In the genomic region with DNA sequence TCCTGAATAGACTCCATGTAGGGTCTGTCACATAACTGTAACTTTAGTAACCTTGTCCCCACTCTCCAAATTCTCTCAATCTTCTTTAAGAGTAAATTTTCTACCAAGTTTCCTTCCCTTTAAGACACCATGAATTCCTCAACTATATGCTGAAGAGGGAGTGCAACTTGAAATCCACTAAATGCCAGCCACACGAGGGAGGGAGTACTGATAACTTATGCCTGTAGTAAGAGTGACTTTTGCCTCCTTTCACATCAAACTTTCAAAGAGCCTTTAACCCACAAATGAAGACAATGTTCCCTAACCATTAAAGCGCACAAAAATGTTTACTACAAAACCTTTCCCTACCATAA, we compare ENCODE assay signal across 8 mouse cellular contexts. TPM values are rescaled to one million over a fixed set of nuclear protein-coding genes. Genes with fewer than 3 reads are reported as not detected.
A peak's percentile ranks its signal among the peaks of the same experiment; 100 is the strongest.
DNase-seq lines count a peak whose midpoint lies in the region; ATAC-seq and TF ChIP-seq lines count a peak whose summit lies in the region.

No protein-coding gene starts in this region.

- H3K27ac ChIP-seq in kidney, postnatal 0 days, result no peak overlapping the region
- H3K27ac ChIP-seq in embryonic facial prominence, embryonic 12.5 days, result no peak overlapping the region
- no peak overlapping the region for H3K27ac ChIP-seq in hindbrain, embryonic 14.5 days
- no peak overlapping the region for H3K27ac ChIP-seq in midbrain, embryonic 14.5 days (replicated peaks; ENCODE audit: low read depth, low read length)

- TF ChIP-seq CTCF in kidney, postnatal 0 days (IDR thresholded peaks at IDR 0.05; ENCODE audit: low read depth), result no peak

- H3K9ac ChIP-seq in kidney, postnatal 0 days (ENCODE audit: low read depth, low read length), result peak overlapping the region; percentile 67; the same call in 1 of the 2 replicates
- H3K9ac ChIP-seq in embryonic facial prominence, embryonic 12.5 days, result 0 out of 2 replicates have a peak overlapping the region, but pooled peaks have one; percentile 68
- peak overlapping the region; percentile 65 for H3K9ac ChIP-seq in hindbrain, embryonic 14.5 days
- no peak overlapping the region for H3K9ac ChIP-seq in midbrain, embryonic 14.5 days (replicated peaks; ENCODE audit: low read length)

- no peak for ATAC-seq in kidney, postnatal 0 days (replicated peaks; ENCODE audit: low FRiP score, low read depth)
- ATAC-seq in embryonic facial prominence, embryonic 12.5 days (ENCODE audit: insufficient number of reproducible peaks, insufficient read depth, low FRiP score, low TSS enrichment), result no peak
- ATAC-seq in hindbrain, embryonic 14.5 days (ENCODE audit: low FRiP score), result no peak
- no peak for ATAC-seq in midbrain, embryonic 14.5 days (ENCODE audit: low FRiP score, low TSS enrichment)

- no peaks in the 10 kb centered on the region for H3K4me1 ChIP-seq in kidney, postnatal 0 days (replicated peaks; ENCODE audit: insufficient read depth, low read length)
- no peaks in the 10 kb centered on the region for H3K4me1 ChIP-seq in embryonic facial prominence, embryonic 12.5 days
- peaks cover 5% of the 10 kb centered on the region; the same call in 1 of the 2 replicates for H3K4me1 ChIP-seq in hindbrain, embryonic 14.5 days (replicated peaks; ENCODE audit: control insufficient read depth, insufficient read depth, low read length)
- H3K4me1 ChIP-seq in midbrain, embryonic 14.5 days (ENCODE audit: control insufficient read depth, insufficient read depth, low read length), result 0 out of 2 replicates have a peak, but pooled peaks cover 3% of the 10 kb centered on the region

- no peaks in the 10 kb centered on the region for H3K36me3 ChIP-seq in kidney, postnatal 0 days (ENCODE audit: insufficient read depth, low read length)
- H3K36me3 ChIP-seq in embryonic facial prominence, embryonic 12.5 days, result no peaks in the 10 kb centered on the region
- no peaks in the 10 kb centered on the region for H3K36me3 ChIP-seq in hindbrain, embryonic 14.5 days (replicated peaks; ENCODE audit: control insufficient read depth, insufficient read depth)
- H3K36me3 ChIP-seq in midbrain, embryonic 14.5 days (ENCODE audit: control insufficient read depth, insufficient read depth, low read length), result no peaks in the 10 kb centered on the region

- H3K4me3 ChIP-seq in kidney, postnatal 0 days (replicated peaks; ENCODE audit: low read depth, low read length), result peak overlapping the region; percentile 47
- peak overlapping the region; percentile 55 for H3K4me3 ChIP-seq in embryonic facial prominence, embryonic 12.5 days
- H3K4me3 ChIP-seq in hindbrain, embryonic 14.5 days (replicated peaks; ENCODE audit: low read length), result peak overlapping the region; percentile 47
- peak overlapping the region; percentile 46 for H3K4me3 ChIP-seq in midbrain, embryonic 14.5 days (replicated peaks; ENCODE audit: low read depth, low read length)

- H3K9me3 ChIP-seq in kidney, postnatal 0 days (replicated peaks; ENCODE audit: low read length), result no peaks in the 10 kb centered on the region
- H3K9me3 ChIP-seq in embryonic facial prominence, embryonic 12.5 days, result no peaks in the 10 kb centered on the region
- H3K9me3 ChIP-seq in hindbrain, embryonic 14.5 days (ENCODE audit: control insufficient read depth, low read length), result no peaks in the 10 kb centered on the region
- H3K9me3 ChIP-seq in midbrain, embryonic 14.5 days (ENCODE audit: control insufficient read depth, low read length), result no peaks in the 10 kb centered on the region

- WGBS in kidney, postnatal 0 days, result 54% methylated on average over 2 of the region's 2 CpGs
- WGBS in embryonic facial prominence, embryonic 12.5 days, result 55% methylated on average over 2 of the region's 2 CpGs
- WGBS in hindbrain, embryonic 14.5 days, result 50% methylated on average over 2 of the region's 2 CpGs
- WGBS in midbrain, embryonic 14.5 days, result 68% methylated on average over 2 of the region's 2 CpGs

- no peak for DNase-seq in kidney, postnatal 0 days (ENCODE audit: low spot score)
- DNase-seq in kidney, postnatal 4 days, result no peak
- no peak for DNase-seq in hindbrain, embryonic 14.5 days (ENCODE audit: low spot score)
- DNase-seq in midbrain, embryonic 14.5 days, result no peak
- no peak for DNase-seq in gastrocnemius, adult 18-20 months (ENCODE audit: low spot score)
- no peak for DNase-seq in gastrocnemius, adult 8-10 months (ENCODE audit: low spot score in 2 of 2)
- no peak for DNase-seq in yolk sac, embryonic 10.5 days (ENCODE audit: low spot score)

- H3K27me3 ChIP-seq in kidney, postnatal 0 days (ENCODE audit: insufficient read depth, low read length), result no peaks in the 10 kb centered on the region
- no peaks in the 10 kb centered on the region for H3K27me3 ChIP-seq in embryonic facial prominence, embryonic 12.5 days
- no peaks in the 10 kb centered on the region for H3K27me3 ChIP-seq in hindbrain, embryonic 14.5 days (ENCODE audit: control insufficient read depth, insufficient read depth, low read length)
- no peaks in the 10 kb centered on the region for H3K27me3 ChIP-seq in midbrain, embryonic 14.5 days (ENCODE audit: control insufficient read depth, insufficient read depth, low read length)

- H3K4me2 ChIP-seq in kidney, postnatal 0 days (ENCODE audit: low read length), result peak overlapping the region; percentile 77
- H3K4me2 ChIP-seq in embryonic facial prominence, embryonic 12.5 days (replicated peaks), result peak overlapping the region; percentile 71
- peak overlapping the region; percentile 83 for H3K4me2 ChIP-seq in hindbrain, embryonic 14.5 days (replicated peaks)
- H3K4me2 ChIP-seq in midbrain, embryonic 14.5 days (ENCODE audit: low read length), result peak overlapping the region; percentile 76

RNA-seq across cellular contexts. Expression of gene Acot6, which starts 1.0 kb away (rescaled TPM):
- 1.9 and 2.0 TPM in 2 replicates for polyA plus RNA-seq in kidney, postnatal 0 days (2015; fragmentation: Nextera tagmentation; extraction: Ambion mirVana)
- 1.2 and 1.3 TPM in 2 replicates for polyA plus RNA-seq in embryonic facial prominence, embryonic 12.5 days (2016; fragmentation: Nextera tagmentation; extraction: Ambion mirVana)
- 1.5 TPM in 2 replicates for polyA plus RNA-seq in hindbrain, embryonic 14.5 days (2014; fragmentation: Nextera tagmentation; extraction: Ambion mirVana)
- polyA plus RNA-seq in midbrain, embryonic 14.5 days (2014; fragmentation: Nextera tagmentation; extraction: Ambion mirVana), result 1.5 and 1.9 TPM in 2 replicates
- total RNA-seq in gastrocnemius, adult 18-20 months (2021), result 1 to 10 TPM; 2.5 to 3.0 TPM
- 1 to 10 TPM; 1.9 to 3.2 (median 2.3) TPM for total RNA-seq in gastrocnemius, adult 8-10 months (2022)

RNA-seq across cellular contexts. Expression of gene Dnal1, which starts 12.7 kb away (rescaled TPM):
- 3.4 TPM in 2 replicates for polyA plus RNA-seq in kidney, postnatal 0 days (2015; fragmentation: Nextera tagmentation; extraction: Ambion mirVana)
- polyA plus RNA-seq in embryonic facial prominence, embryonic 12.5 days (2016; fragmentation: Nextera tagmentation; extraction: Ambion mirVana), result 7.5 and 8.8 TPM in 2 replicates
- polyA plus RNA-seq in hindbrain, embryonic 14.5 days (2014; fragmentation: Nextera tagmentation; extraction: Ambion mirVana), result 6.3 and 7.3 TPM in 2 replicates
- polyA plus RNA-seq in midbrain, embryonic 14.5 days (2014; fragmentation: Nextera tagmentation; extraction: Ambion mirVana), result 7.0 and 7.8 TPM in 2 replicates
- total RNA-seq in gastrocnemius, adult 18-20 months (2021), result 1 to 10 TPM; 7.3 to 7.4 TPM
- total RNA-seq in gastrocnemius, adult 8-10 months (2022), result 1 to 10 TPM; 6.0 to 8.3 (median 6.9) TPM

RNA-seq across cellular contexts. Expression of gene Acot5, which starts 32.3 kb away (rescaled TPM):
- not detected in 2 replicates for polyA plus RNA-seq in kidney, postnatal 0 days (2015; fragmentation: Nextera tagmentation; extraction: Ambion mirVana)
- not detected in 2 replicates for polyA plus RNA-seq in embryonic facial prominence, embryonic 12.5 days (2016; fragmentation: Nextera tagmentation; extraction: Ambion mirVana)
- 0.30 and 0.48 TPM in 2 replicates for polyA plus RNA-seq in hindbrain, embryonic 14.5 days (2014; fragmentation: Nextera tagmentation; extraction: Ambion mirVana)
- not detected in 2 replicates for polyA plus RNA-seq in midbrain, embryonic 14.5 days (2014; fragmentation: Nextera tagmentation; extraction: Ambion mirVana)
- not detected for total RNA-seq in gastrocnemius, adult 18-20 months (2021)
- total RNA-seq in gastrocnemius, adult 8-10 months (2022), result under 1 TPM in 2 of 4 experiments, not detected in 2; 0.22 TPM

RNA-seq across cellular contexts. Expression of gene Pnma1, which starts 46.8 kb away (rescaled TPM):
- polyA plus RNA-seq in kidney, postnatal 0 days (2015; fragmentation: Nextera tagmentation; extraction: Ambion mirVana), result 0.33 and 0.50 TPM in 2 replicates
- 1.4 and 1.5 TPM in 2 replicates for polyA plus RNA-seq in embryonic facial prominence, embryonic 12.5 days (2016; fragmentation: Nextera tagmentation; extraction: Ambion mirVana)
- 3.2 and 4.1 TPM in 2 replicates for polyA plus RNA-seq in hindbrain, embryonic 14.5 days (2014; fragmentation: Nextera tagmentation; extraction: Ambion mirVana)
- 5.4 and 6.2 TPM in 2 replicates for polyA plus RNA-seq in midbrain, embryonic 14.5 days (2014; fragmentation: Nextera tagmentation; extraction: Ambion mirVana)
- total RNA-seq in gastrocnemius, adult 18-20 months (2021), result under 1 TPM in 1 of 2 experiments, not detected in 1; 0.11 TPM
- total RNA-seq in gastrocnemius, adult 8-10 months (2022), result under 1 TPM in 3 of 4 experiments, not detected in 1; 0.10 to 0.17 (median 0.16) TPM

RNA-seq across cellular contexts. Expression of gene Acot3, which starts 49.5 kb away (rescaled TPM):
- polyA plus RNA-seq in kidney, postnatal 0 days (2015; fragmentation: Nextera tagmentation; extraction: Ambion mirVana), result 9.3 and 9.5 TPM in 2 replicates
- polyA plus RNA-seq in embryonic facial prominence, embryonic 12.5 days (2016; fragmentation: Nextera tagmentation; extraction: Ambion mirVana), result 0.38 and 0.49 TPM in 2 replicates
- polyA plus RNA-seq in hindbrain, embryonic 14.5 days (2014; fragmentation: Nextera tagmentation; extraction: Ambion mirVana), result 0.78 and 1.9 TPM in 2 replicates
- 0.88 and 1.2 TPM in 2 replicates for polyA plus RNA-seq in midbrain, embryonic 14.5 days (2014; fragmentation: Nextera tagmentation; extraction: Ambion mirVana)
- not detected for total RNA-seq in gastrocnemius, adult 18-20 months (2021)
- total RNA-seq in gastrocnemius, adult 8-10 months (2022), result not detected
